Mouse (Mus musculus): Measurements from ENCODE around the gene Olfr284.

Gene Olfr284

DNA sequence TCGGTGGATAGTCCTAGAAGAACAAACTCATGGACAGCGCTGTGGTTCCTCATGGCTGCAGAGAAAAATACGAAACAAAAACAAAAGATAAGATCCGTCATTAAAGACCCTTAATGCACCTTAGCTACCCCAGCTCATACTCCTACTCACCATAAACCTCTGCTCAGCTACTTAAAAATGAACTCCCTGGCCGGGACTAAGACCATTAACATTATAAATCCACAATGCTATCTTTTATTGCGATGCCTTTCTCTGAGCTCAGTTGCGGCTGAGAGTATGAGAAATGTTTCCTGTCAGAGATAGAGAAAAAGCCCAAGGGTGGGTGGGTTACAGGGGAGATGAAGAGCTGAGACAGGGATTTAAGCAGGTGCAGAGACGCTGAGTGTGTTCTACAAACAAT, at the start of gene Olfr284:
Gene Olfr284 (minus strand): TSS at position 101 of the 400 bp plus-strand sequence.
- DNase-seq (ENCODE audit: low spot score), result no peak

DNA sequence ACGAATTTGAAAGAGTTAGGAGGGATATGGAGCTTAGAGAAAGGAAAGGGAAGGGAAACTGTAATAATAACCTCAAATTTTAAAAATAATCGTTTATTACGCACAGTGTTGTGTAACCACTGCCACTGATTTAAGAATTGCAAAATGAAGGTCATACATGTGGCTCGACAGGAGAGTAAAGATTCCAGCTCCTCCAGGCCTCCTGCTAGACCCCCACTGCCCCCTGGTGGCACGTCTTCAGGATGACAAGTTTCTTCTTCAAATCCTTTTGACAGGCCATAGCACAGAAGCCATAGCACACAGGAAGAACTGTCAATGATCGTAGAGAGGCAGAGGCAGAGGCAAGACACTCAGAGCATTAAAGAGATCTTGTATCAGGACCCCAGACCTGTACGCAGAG, 49.0 kb upstream of the Olfr284 start:
- no peak for DNase-seq (ENCODE audit: low spot score)

DNA sequence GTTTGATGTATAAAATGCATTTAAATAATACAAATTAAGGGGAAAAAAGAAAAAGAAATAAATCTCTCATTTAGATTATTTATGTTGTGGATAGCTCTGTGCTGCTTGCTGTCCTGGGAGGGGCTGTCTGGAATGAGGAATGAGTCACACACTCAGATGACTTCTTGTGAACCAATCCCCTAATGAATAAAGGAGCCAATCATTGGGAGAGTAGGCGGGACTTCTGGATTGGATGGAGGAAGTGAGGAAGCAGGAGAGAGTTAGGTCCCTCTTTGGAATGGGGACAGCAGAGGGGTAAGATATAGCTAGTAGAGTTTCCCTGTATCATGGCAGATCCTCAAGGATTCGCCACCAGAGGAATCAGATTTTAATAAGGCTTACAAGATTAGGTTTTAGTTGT, 46.8 kb upstream of the Olfr284 start:
- DNase-seq (ENCODE audit: low spot score), result no peak

DNA sequence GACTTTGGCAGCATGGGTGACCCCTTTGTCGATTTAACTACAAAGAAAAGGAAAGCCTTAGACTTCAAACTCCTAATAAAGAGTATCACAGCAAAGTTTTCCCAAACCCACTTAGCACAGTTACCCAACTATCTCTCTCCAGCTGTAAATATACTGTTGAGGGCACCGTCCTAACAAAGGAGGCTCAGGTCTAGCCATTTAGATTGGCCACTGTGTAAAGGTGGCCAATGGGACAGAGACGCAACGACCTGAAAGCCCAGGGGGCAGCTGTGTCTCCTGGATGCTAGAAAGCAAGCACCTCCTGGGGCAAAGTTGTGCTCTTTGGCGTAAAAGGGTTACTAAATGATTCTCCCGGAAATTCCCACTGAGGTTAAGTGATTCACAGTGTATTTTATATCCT, 40.1 kb upstream of the Olfr284 start, which contains the start of gene Olfr283:
Gene Olfr283 (minus strand): TSS at position 101 of the 400 bp plus-strand sequence.
- no peak for DNase-seq (ENCODE audit: low spot score)

DNA sequence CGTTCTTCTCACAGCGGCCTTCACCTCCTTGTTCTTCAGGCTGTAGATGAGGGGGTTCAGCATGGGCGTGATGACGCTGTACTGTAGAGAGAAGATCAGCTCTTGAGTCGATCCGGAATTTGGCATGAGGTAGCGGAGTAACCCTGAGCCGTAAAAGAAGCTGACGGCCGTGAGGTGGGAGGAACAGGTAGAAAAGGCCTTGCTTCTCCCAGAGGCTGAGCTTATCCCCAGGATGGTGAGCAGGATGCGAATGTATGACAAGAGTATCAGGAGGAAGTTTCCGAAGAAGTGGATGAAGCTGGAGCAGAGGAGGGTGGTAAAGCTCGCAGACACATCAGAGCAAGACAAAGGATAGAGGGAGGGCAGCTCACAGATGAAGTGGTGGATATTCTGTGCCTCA, 37.4 kb upstream of the Olfr284 start:
- DNase-seq (ENCODE audit: low spot score), result no peak

DNA sequence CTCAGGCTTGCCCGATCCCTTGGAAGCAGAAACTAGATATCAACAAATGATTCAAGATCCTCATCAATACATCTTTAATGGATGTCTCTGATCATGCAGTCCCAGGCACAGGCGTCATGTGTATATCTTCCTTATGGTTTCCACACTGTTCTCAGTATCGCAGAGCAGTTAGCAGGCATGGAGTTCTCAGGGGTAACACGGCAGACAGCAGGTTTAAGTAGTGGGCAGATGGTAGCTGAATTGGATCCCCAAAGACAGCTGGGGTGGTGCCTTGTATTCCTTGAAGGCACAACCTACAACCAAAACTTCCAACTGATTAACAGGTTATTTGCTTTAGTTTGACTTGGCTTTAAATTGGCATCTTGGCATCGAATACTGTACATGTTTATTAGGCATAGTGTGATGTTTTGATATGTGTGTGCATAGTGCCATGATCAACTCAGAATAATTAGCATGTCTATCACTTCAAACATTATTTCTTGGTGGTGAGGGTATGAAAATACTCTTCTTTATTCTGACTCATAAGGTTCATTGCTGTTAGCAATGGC, 23.5 kb downstream of the Olfr284 start, which contains the start of gene Olfr285:
Gene Olfr285 (minus strand): TSS at position 177 of the 548 bp plus-strand sequence.
- no peak for DNase-seq (ENCODE audit: low spot score)

DNA sequence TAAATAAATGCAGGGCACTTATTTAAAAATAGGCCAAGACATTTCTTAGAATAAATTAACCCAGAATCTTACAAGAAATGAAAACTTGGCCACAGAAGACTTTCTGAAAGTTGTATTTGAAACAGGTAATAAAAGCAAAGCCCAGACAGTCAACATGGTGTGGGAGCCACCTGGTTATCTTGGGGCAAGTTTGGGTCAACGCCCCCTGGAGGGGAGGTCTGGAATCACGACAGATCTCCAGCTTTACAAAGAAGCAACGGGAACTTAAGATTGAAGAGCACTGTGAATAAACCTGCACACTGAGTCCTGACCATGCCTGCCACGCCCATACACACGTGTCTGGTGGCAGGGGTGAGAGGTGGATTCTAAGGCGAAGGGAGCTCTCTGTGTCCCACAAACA, 25.1 kb downstream of the Olfr284 start:
- no peak for DNase-seq (ENCODE audit: low spot score)

DNA sequence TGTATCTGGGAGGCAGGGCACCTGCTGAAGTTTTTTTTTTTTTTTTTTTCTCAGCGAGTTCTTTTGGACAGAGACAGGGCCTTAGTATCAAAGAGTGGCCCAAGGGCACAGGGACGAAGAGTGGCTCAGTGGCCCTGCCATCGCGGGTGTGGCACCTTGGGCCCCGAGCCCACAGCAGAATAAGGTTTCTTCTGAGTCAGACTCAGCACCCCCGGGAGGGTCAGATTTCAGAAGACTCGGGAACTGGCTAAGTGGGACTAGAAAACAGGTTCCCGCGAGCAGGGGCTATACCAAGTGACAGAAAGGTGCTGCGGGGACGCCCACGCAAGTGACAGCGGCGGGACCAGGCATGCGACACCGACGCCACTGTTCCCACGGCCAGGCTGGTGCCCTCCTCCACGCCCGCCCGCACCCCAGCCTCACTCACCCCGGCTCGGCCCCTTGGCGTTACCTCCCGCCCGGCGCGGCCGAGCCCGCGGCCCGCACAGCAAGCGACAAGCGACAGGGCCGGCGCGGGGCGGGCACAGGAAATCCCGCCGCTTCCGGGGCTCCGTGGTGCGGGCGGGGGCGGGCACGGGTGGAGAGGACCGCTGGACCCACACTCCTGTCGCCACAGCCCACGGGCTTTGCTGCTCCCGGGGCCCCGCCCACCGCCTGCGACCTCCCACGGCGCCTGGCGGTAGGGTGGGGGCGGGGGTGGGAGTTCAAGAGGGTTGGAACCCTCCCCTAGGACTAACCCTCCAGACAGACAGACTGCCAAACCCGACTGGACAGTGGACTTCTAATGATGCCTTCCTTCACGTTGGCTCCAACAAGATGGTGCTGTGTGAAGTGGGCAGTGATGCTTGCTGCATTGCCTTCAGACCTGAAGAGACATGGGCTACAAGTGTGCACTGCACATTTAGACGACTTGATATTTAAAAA, 44.9 kb downstream of the Olfr284 start, which contains the start of gene Zfp641:
Gene Zfp641 (minus strand): TSS at position 534 of the 924 bp plus-strand sequence.
- DNase-seq (ENCODE audit: low spot score), result no peak

DNA sequence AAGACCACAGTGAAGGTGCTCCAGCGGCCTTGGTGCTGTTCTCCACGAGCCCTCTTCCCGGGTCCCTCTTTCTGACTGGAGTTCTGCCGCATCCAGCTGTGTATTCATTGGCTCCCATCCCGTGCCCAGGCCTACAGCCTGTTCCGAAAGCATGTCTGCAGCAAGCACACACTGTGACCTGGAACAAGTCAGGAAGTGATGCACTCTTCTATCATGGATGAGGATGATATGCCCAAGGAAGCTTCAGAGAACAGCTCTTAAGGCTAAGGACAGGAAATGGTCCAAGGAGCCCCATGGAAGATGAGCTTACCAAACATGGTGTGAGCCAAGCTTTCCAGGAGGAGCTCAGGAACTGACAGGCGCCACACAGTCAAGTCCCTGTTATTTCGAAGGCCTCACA, 47.1 kb downstream of the Olfr284 start:
- no peak for DNase-seq (ENCODE audit: low spot score)

All from spleen, adult 12 weeks (tissue).